In genomic region chr9:31578506-31579173, GRCm38 (mm10) we compare ENCODE assay signal across 21 mouse cellular contexts.
DNase-seq lines count a peak whose midpoint lies in the region; ATAC-seq lines count a peak whose summit lies in the region.
"Had no signal": no experiment of that assay in that cellular context is flagged by ENCODE, and none has a peak within 500 bp of the region (broad histone marks: within the 10 kb centered on the region; RNA-seq: fewer than 3 reads in every experiment).

No protein-coding gene starts in this region.

- H3K4me2 ChIP-seq in limb, embryonic 13.5 days (replicated peaks) = no peak overlapping the region
- H3K4me2 ChIP-seq: embryonic facial prominence, embryonic 13.5 days; forebrain, embryonic 13.5 days; hindbrain, embryonic 12.5 days had no signal

- H3K9ac ChIP-seq in limb, embryonic 13.5 days = no peak overlapping the region
- H3K9ac ChIP-seq: embryonic facial prominence, embryonic 13.5 days; forebrain, embryonic 13.5 days; hindbrain, embryonic 12.5 days had no signal

- peak; percentile 16 for DNase-seq in adrenal gland, postnatal 14 days
- no peak for DNase-seq in adrenal gland, postnatal 4 days (ENCODE audit: low spot score in 2 of 2)
- DNase-seq in limb, embryonic 10.5 days (ENCODE audit: low spot score) = no peak
- DNase-seq in gastrocnemius, postnatal 10 days = peak; percentile 13
- peak; percentile 75 for DNase-seq in skeletal muscle tissue, adult 2 months (ENCODE audit: low read depth, low spot score)
- DNase-seq in embryo, embryonic 10.5 days (ENCODE audit: low spot score) = no peak
- DNase-seq: adrenal gland, adult 8-10 months; B cell, adult 2 months; cerebellum, adult 11-12 months; cerebellum, adult 9-10 months; cerebellum, postnatal 25 days; heart, postnatal 10 days; heart, postnatal 4 days had no signal

- peaks cover 1% of the 10 kb centered on the region for H3K4me1 ChIP-seq in limb, embryonic 13.5 days
- H3K4me1 ChIP-seq in limb, embryonic 10.5 days = 0 out of 2 replicates have a peak, but pooled peaks cover 3% of the 10 kb centered on the region
- H3K4me1 ChIP-seq: embryonic facial prominence, embryonic 13.5 days; forebrain, embryonic 13.5 days; hindbrain, embryonic 12.5 days had no signal

- no peak overlapping the region for H3K4me3 ChIP-seq in limb, embryonic 13.5 days
- no peak overlapping the region for H3K4me3 ChIP-seq in limb, embryonic 10.5 days
- H3K4me3 ChIP-seq: embryonic facial prominence, embryonic 13.5 days; forebrain, embryonic 13.5 days; hindbrain, embryonic 12.5 days had no signal

- no peak overlapping the region for H3K27ac ChIP-seq in limb, embryonic 13.5 days
- H3K27ac ChIP-seq in limb, embryonic 10.5 days = no peak overlapping the region
- H3K27ac ChIP-seq: embryonic facial prominence, embryonic 13.5 days; forebrain, embryonic 13.5 days; hindbrain, embryonic 12.5 days had no signal

- ATAC-seq in limb, embryonic 13.5 days (ENCODE audit: low FRiP score, low read depth) = peak; percentile 57; the same call in 1 of the 2 replicates
- ATAC-seq: CD4-positive, CD25-positive, alpha-beta regulatory T cell, adult 4 months; forebrain, embryonic 13.5 days; hindbrain, embryonic 16.5 days; inflammation-experienced regulatory T-cells, adult 6 months had no signal

- no peaks in the 10 kb centered on the region for H3K9me3 ChIP-seq in limb, embryonic 13.5 days
- H3K9me3 ChIP-seq in limb, embryonic 10.5 days (replicated peaks) = no peaks in the 10 kb centered on the region
- H3K9me3 ChIP-seq: embryonic facial prominence, embryonic 13.5 days; forebrain, embryonic 13.5 days; G1E; hindbrain, embryonic 12.5 days had no signal

- H3K27me3 ChIP-seq in limb, embryonic 13.5 days = 0 out of 2 replicates have a peak, but pooled peaks cover 6% of the 10 kb centered on the region
- no peaks in the 10 kb centered on the region for H3K27me3 ChIP-seq in limb, embryonic 10.5 days (ENCODE audit: low read depth, poor library complexity, severe bottlenecking)
- H3K27me3 ChIP-seq: hindbrain, embryonic 12.5 days had no signal

- 87% methylated on average over 8 of the region's 8 CpGs for WGBS in limb, embryonic 13.5 days
- WGBS in limb, embryonic 10.5 days = 89% methylated on average over 8 of the region's 8 CpGs

- no peaks in the 10 kb centered on the region for H3K36me3 ChIP-seq in limb, embryonic 13.5 days
- H3K36me3 ChIP-seq in limb, embryonic 10.5 days = no peaks in the 10 kb centered on the region
- H3K36me3 ChIP-seq: embryonic facial prominence, embryonic 13.5 days; G1E; hindbrain, embryonic 12.5 days had no signal

Comparison
In these comparisons a context has a peak if more than half of its experiments do, and no peak if none do; other contexts are left out.
1. DNase-seq: peak in adrenal gland, postnatal 14 days (single experiment), gastrocnemius, postnatal 10 days (single experiment) and skeletal muscle tissue, adult 2 months (single experiment); none in adrenal gland, postnatal 4 days (0 of 2), limb, embryonic 10.5 days (single experiment) and embryo, embryonic 10.5 days (single experiment).